ENCODE assay signal across 9 mouse cellular contexts in genomic region chr7:141457986-141458660, GRCm38 (mm10). TPM values are rescaled to one million over a fixed set of nuclear protein-coding genes. Genes with fewer than 3 reads are reported as not detected.
DNase-seq lines count a peak whose midpoint lies in the region; ATAC-seq and TF ChIP-seq lines count a peak whose summit lies in the region.
"Had no signal": no experiment of that assay in that cellular context is flagged by ENCODE, and none has a peak within 500 bp of the region (broad histone marks: within the 10 kb centered on the region; RNA-seq: fewer than 3 reads in every experiment).

No protein-coding gene starts in this region.

- H3K4me2 ChIP-seq in hindbrain, postnatal 0 days (ENCODE audit: low read depth, low read length): no peak overlapping the region
- no peak overlapping the region for H3K4me2 ChIP-seq in hindbrain, embryonic 13.5 days

- H3K9ac ChIP-seq in hindbrain, postnatal 0 days (replicated peaks; ENCODE audit: low read length): no peak overlapping the region
- H3K9ac ChIP-seq in hindbrain, embryonic 13.5 days: no peak overlapping the region

- ATAC-seq in hindbrain, postnatal 0 days: no peak
- no peak for ATAC-seq in hindbrain, embryonic 13.5 days (ENCODE audit: low FRiP score)

- 82% methylated on average over 15 of the region's 15 CpGs for WGBS in hindbrain, postnatal 0 days
- 76% methylated on average over 15 of the region's 15 CpGs for WGBS in hindbrain, embryonic 13.5 days
- 49% methylated on average over 15 of the region's 15 CpGs for WGBS in small intestine, adult 2 months

- TF ChIP-seq POLR2A in small intestine, adult 2 months (IDR thresholded peaks at IDR 0.05; ENCODE audit: low read depth, low read length): no peak

- DNase-seq in hindbrain, postnatal 0 days (ENCODE audit: low spot score): no peak
- DNase-seq in brain, adult 2 months (ENCODE audit: low read depth, low spot score): peak; percentile 71
- peak; percentile 84 to 86 for DNase-seq in kidney, postnatal 25 days
- no peak for DNase-seq in left cerebral cortex, adult 9 months (ENCODE audit: low spot score in 2 of 2)
- DNase-seq in frontal cortex, postnatal 10 days (ENCODE audit: low spot score in 2 of 2): no peak

- no peaks in the 10 kb centered on the region for H3K9me3 ChIP-seq in hindbrain, postnatal 0 days (ENCODE audit: low read length)
- no peaks in the 10 kb centered on the region for H3K9me3 ChIP-seq in hindbrain, embryonic 13.5 days
- H3K9me3 ChIP-seq in E14TG2a.4 (ENCODE audit: low read length): no peaks in the 10 kb centered on the region

- H3K4me1 ChIP-seq in hindbrain, postnatal 0 days (ENCODE audit: insufficient read depth, low read length): 0 out of 2 replicates have a peak, but pooled peaks cover 8% of the 10 kb centered on the region
- H3K4me1 ChIP-seq in hindbrain, embryonic 13.5 days (replicated peaks): peaks cover 35% of the 10 kb centered on the region
- H3K4me1 ChIP-seq in E14TG2a.4 (replicated peaks; ENCODE audit: low read depth, low read length): peaks cover 77% of the 10 kb centered on the region
- H3K4me1 ChIP-seq in small intestine, adult 2 months (ENCODE audit: control insufficient read depth, insufficient read depth, insufficient read length, low read length): peaks cover 39% of the 10 kb centered on the region

- no peak overlapping the region for H3K27ac ChIP-seq in hindbrain, postnatal 0 days
- no peak overlapping the region for H3K27ac ChIP-seq in hindbrain, embryonic 13.5 days
- H3K27ac ChIP-seq in small intestine, adult 2 months (ENCODE audit: insufficient read depth, low read depth, low read length): no peak overlapping the region

- no peak overlapping the region for H3K4me3 ChIP-seq in hindbrain, postnatal 0 days (ENCODE audit: low read length)
- no peak overlapping the region for H3K4me3 ChIP-seq in hindbrain, embryonic 13.5 days
- H3K4me3 ChIP-seq in E14TG2a.4 (replicated peaks; ENCODE audit: low read length): no peak overlapping the region
- no peak overlapping the region for H3K4me3 ChIP-seq in small intestine, adult 2 months (ENCODE audit: low read depth, low read length)

- H3K36me3 ChIP-seq in hindbrain, postnatal 0 days (ENCODE audit: insufficient read depth, low read length): 0 out of 2 replicates have a peak, but pooled peaks cover 4% of the 10 kb centered on the region
- H3K36me3 ChIP-seq in hindbrain, embryonic 13.5 days: peaks cover 24% of the 10 kb centered on the region
- H3K36me3 ChIP-seq in E14TG2a.4 (ENCODE audit: insufficient read depth, low read length): peaks cover 17% of the 10 kb centered on the region
- H3K36me3 ChIP-seq in small intestine, adult 2 months (ENCODE audit: control insufficient read depth, insufficient read depth, low read length): peaks cover 30% of the 10 kb centered on the region

- H3K27me3 ChIP-seq in hindbrain, postnatal 0 days (ENCODE audit: insufficient read depth, low read length): peaks cover 11% of the 10 kb centered on the region
- peaks cover 51% of the 10 kb centered on the region for H3K27me3 ChIP-seq in hindbrain, embryonic 13.5 days
- peaks cover 50% of the 10 kb centered on the region for H3K27me3 ChIP-seq in E14TG2a.4 (ENCODE audit: insufficient read depth, low read length)
- no peaks in the 10 kb centered on the region for H3K27me3 ChIP-seq in small intestine, adult 2 months (ENCODE audit: control insufficient read depth, insufficient read depth, low read length)

- peak; percentile 49 for TF ChIP-seq CTCF in hindbrain, postnatal 0 days (IDR thresholded peaks at IDR 0.05; ENCODE audit: low read depth)
- peak; percentile 37 for TF ChIP-seq CTCF in E14TG2a.4 (conservative IDR thresholded peaks at IDR 0.05; ENCODE audit: low read length)
- peak; percentile 66 for TF ChIP-seq CTCF in small intestine, adult 2 months (IDR thresholded peaks at IDR 0.05; ENCODE audit: extremely low read depth, insufficient read length, insufficient replicate concordance, low read depth, low read length)

RNA-seq across cellular contexts. Expression of gene Cracr2b, which starts 2.8 kb away (rescaled TPM):
- 2.1 and 5.0 TPM in 2 replicates for total RNA-seq in hindbrain, postnatal 0 days (2014; rRNA removed)
- polyA plus RNA-seq in hindbrain, postnatal 0 days (2015; fragmentation: Nextera tagmentation; extraction: Ambion mirVana): 6.7 and 9.1 TPM in 2 replicates
- 6.9 and 7.2 TPM in 2 replicates for polyA plus RNA-seq in hindbrain, embryonic 13.5 days (2015; fragmentation: Nextera tagmentation; extraction: Ambion mirVana)
- 32.6 and 57.1 TPM in 2 replicates for polyA plus RNA-seq in small intestine, adult 2 months (2012; rRNA removed)
- total RNA-seq: common myeloid progenitor, adult 5-6 weeks had no signal

RNA-seq across cellular contexts. Expression of gene Pnpla2, which starts 3.1 kb away (rescaled TPM):
- 8.5 and 10.0 TPM in 2 replicates for total RNA-seq in hindbrain, postnatal 0 days (2014; rRNA removed)
- 20.0 and 22.4 TPM in 2 replicates for polyA plus RNA-seq in hindbrain, postnatal 0 days (2015; fragmentation: Nextera tagmentation; extraction: Ambion mirVana)
- polyA plus RNA-seq in hindbrain, embryonic 13.5 days (2015; fragmentation: Nextera tagmentation; extraction: Ambion mirVana): 18.7 TPM in 2 replicates
- 86.0 and 319 TPM in 2 replicates for polyA plus RNA-seq in small intestine, adult 2 months (2012; rRNA removed)

RNA-seq across cellular contexts. Expression of gene Cd151, which starts 9.1 kb away (rescaled TPM):
- total RNA-seq in hindbrain, postnatal 0 days (2014; rRNA removed): 62.6 and 79.4 TPM in 2 replicates
- 16.1 and 18.5 TPM in 2 replicates for polyA plus RNA-seq in hindbrain, postnatal 0 days (2015; fragmentation: Nextera tagmentation; extraction: Ambion mirVana)
- polyA plus RNA-seq in hindbrain, embryonic 13.5 days (2015; fragmentation: Nextera tagmentation; extraction: Ambion mirVana): 18.4 and 19.3 TPM in 2 replicates
- polyA plus RNA-seq in small intestine, adult 2 months (2012; rRNA removed): 209 and 414 TPM in 2 replicates

RNA-seq across cellular contexts. Expression of gene Rplp2, which starts 11.0 kb away (rescaled TPM):
- total RNA-seq in hindbrain, postnatal 0 days (2014; rRNA removed): 179 and 249 TPM in 2 replicates
- 839 and 863 TPM in 2 replicates for polyA plus RNA-seq in hindbrain, postnatal 0 days (2015; fragmentation: Nextera tagmentation; extraction: Ambion mirVana)
- 771 and 809 TPM in 2 replicates for polyA plus RNA-seq in hindbrain, embryonic 13.5 days (2015; fragmentation: Nextera tagmentation; extraction: Ambion mirVana)
- 287 and 441 TPM in 2 replicates for polyA plus RNA-seq in small intestine, adult 2 months (2012; rRNA removed)

RNA-seq across cellular contexts. Expression of gene Pidd1, which starts 14.3 kb away (rescaled TPM):
- 3.6 and 4.6 TPM in 2 replicates for total RNA-seq in hindbrain, postnatal 0 days (2014; rRNA removed)
- polyA plus RNA-seq in hindbrain, postnatal 0 days (2015; fragmentation: Nextera tagmentation; extraction: Ambion mirVana): 2.4 and 2.5 TPM in 2 replicates
- 4.9 and 5.7 TPM in 2 replicates for polyA plus RNA-seq in hindbrain, embryonic 13.5 days (2015; fragmentation: Nextera tagmentation; extraction: Ambion mirVana)
- polyA plus RNA-seq in small intestine, adult 2 months (2012; rRNA removed): 5.8 and 13.9 TPM in 2 replicates

Comparison
In these comparisons a context has a peak if more than half of its experiments do, and no peak if none do; other contexts are left out.
1. DNase-seq: peak in brain, adult 2 months (single experiment) and kidney, postnatal 25 days (2 of 2); none in hindbrain, postnatal 0 days (single experiment), left cerebral cortex, adult 9 months (0 of 2) and frontal cortex, postnatal 10 days (0 of 2).
2. RNA of gene Cd151, which starts 9.1 kb away (polyA plus RNA-seq): 209 to 414 TPM in small intestine, adult 2 months; 18.4 to 19.3 TPM in hindbrain, embryonic 13.5 days and 16.1 to 18.5 TPM in hindbrain, postnatal 0 days; every median in the first group is over 10 times any median in the second.
3. Peak in every context shown above with its lines, with median percentiles within 50 percentile points of each other: CTCF ChIP-seq.